In genomic region chr11:29129862-29130384, GRCm38 (mm10) we compare ENCODE assay signal across 8 mouse cellular contexts. TPM values are rescaled to one million over a fixed set of nuclear protein-coding genes. Genes with fewer than 3 reads are reported as not detected.
A peak's percentile ranks its signal among the peaks of the same experiment; 100 is the strongest.
DNase-seq lines count a peak whose midpoint lies in the region; ATAC-seq and TF ChIP-seq lines count a peak whose summit lies in the region.

No protein-coding gene starts in this region.

- no peak for TF ChIP-seq CTCF in heart, adult 2 months (IDR thresholded peaks at IDR 0.05)
- no peak for TF ChIP-seq CTCF in liver, postnatal 0 days (IDR thresholded peaks at IDR 0.05; ENCODE audit: low read depth)
- no peak for TF ChIP-seq CTCF in stomach, postnatal 0 days (IDR thresholded peaks at IDR 0.05; ENCODE audit: low read depth)

- H3K9ac ChIP-seq in heart, adult 2 months (ENCODE audit: low read depth, low read length) = peak overlapping the region; percentile 37; the same call in 1 of the 2 replicates
- H3K9ac ChIP-seq in forebrain, embryonic 16.5 days (replicated peaks; ENCODE audit: low read depth, low read length) = peak overlapping the region; percentile 92
- peak overlapping the region; percentile 84 for H3K9ac ChIP-seq in liver, postnatal 0 days (replicated peaks)
- peak overlapping the region; percentile 89 for H3K9ac ChIP-seq in stomach, postnatal 0 days (ENCODE audit: low read length)

- H3K27me3 ChIP-seq in heart, adult 2 months (ENCODE audit: control insufficient read depth, insufficient read depth, low read length) = no peaks in the 10 kb centered on the region
- H3K27me3 ChIP-seq in forebrain, embryonic 16.5 days (replicated peaks; ENCODE audit: control insufficient read depth, insufficient read depth, low read length) = no peaks in the 10 kb centered on the region
- no peaks in the 10 kb centered on the region for H3K27me3 ChIP-seq in liver, postnatal 0 days (ENCODE audit: insufficient read depth, low read length)
- H3K27me3 ChIP-seq in stomach, postnatal 0 days (ENCODE audit: control insufficient read depth, insufficient read depth, low read length) = no peaks in the 10 kb centered on the region

- peak; percentile 51 for ATAC-seq in forebrain, embryonic 16.5 days
- ATAC-seq in liver, postnatal 0 days = peak; percentile 24
- ATAC-seq in stomach, postnatal 0 days (ENCODE audit: low FRiP score, low TSS enrichment) = peak; percentile 55

- no peak for TF ChIP-seq POLR2A in heart, adult 2 months (IDR thresholded peaks at IDR 0.05; ENCODE audit: insufficient read depth, low read depth, low read length)

- 53% methylated on average over 11 of the region's 11 CpGs for WGBS in heart, adult 2 months
- WGBS in forebrain, embryonic 16.5 days = 58% methylated on average over 11 of the region's 11 CpGs
- WGBS in liver, postnatal 0 days (ENCODE audit: insufficient replicate concordance) = 50% methylated on average over 11 of the region's 11 CpGs
- 40% methylated on average over 11 of the region's 11 CpGs for WGBS in stomach, postnatal 0 days

- intact Hi-C loops in heart, adult 2 months (cut with DNase I) = loop anchor here (2.0 kb wide), 1 partner anchor 43 kb away; the partner anchor contains the start of gene Ppp4r3b

- H3K36me3 ChIP-seq in heart, adult 2 months (ENCODE audit: control insufficient read depth, insufficient read depth, low read length) = no peaks in the 10 kb centered on the region
- peaks cover 7% of the 10 kb centered on the region for H3K36me3 ChIP-seq in forebrain, embryonic 16.5 days (ENCODE audit: control insufficient read depth, insufficient read depth)
- H3K36me3 ChIP-seq in liver, postnatal 0 days (replicated peaks; ENCODE audit: insufficient read depth, low read length) = peaks cover 10% of the 10 kb centered on the region
- H3K36me3 ChIP-seq in stomach, postnatal 0 days (ENCODE audit: control insufficient read depth, insufficient read depth, low read length) = peaks cover 5% of the 10 kb centered on the region; the same call in 1 of the 2 replicates

- peak overlapping the region; percentile 98 for H3K4me3 ChIP-seq in heart, adult 2 months
- peak overlapping the region; percentile 99 for H3K4me3 ChIP-seq in forebrain, embryonic 16.5 days (replicated peaks; ENCODE audit: low read length)
- H3K4me3 ChIP-seq in liver, postnatal 0 days (ENCODE audit: low read depth, low read length) = peak overlapping the region; percentile 87
- H3K4me3 ChIP-seq in stomach, postnatal 0 days (ENCODE audit: low read depth, low read length) = peak overlapping the region; percentile 95

- no peak for DNase-seq in heart, adult 2 months
- DNase-seq in heart, postnatal 4 days = no peak
- DNase-seq in right cerebral cortex, postnatal 10 days (ENCODE audit: low spot score in 2 of 2) = peak; percentile 19 to 24
- DNase-seq in right cerebral cortex, postnatal 14 days = no peak
- DNase-seq in liver, postnatal 0 days = peak; percentile 12
- peak; percentile 20 for DNase-seq in stomach, postnatal 0 days (ENCODE audit: low spot score)
- DNase-seq in layer of hippocampus, adult 9-10 months (ENCODE audit: low spot score) = no peak

- no peaks in the 10 kb centered on the region for H3K9me3 ChIP-seq in forebrain, embryonic 16.5 days (ENCODE audit: control insufficient read depth, low read length)
- no peaks in the 10 kb centered on the region for H3K9me3 ChIP-seq in liver, postnatal 0 days (ENCODE audit: low read length)
- no peaks in the 10 kb centered on the region for H3K9me3 ChIP-seq in stomach, postnatal 0 days (ENCODE audit: control insufficient read depth, low read length)

- peak overlapping the region; percentile 59 for H3K4me2 ChIP-seq in forebrain, embryonic 16.5 days (ENCODE audit: low read length)
- H3K4me2 ChIP-seq in liver, postnatal 0 days (ENCODE audit: low read depth, low read length) = peak overlapping the region; percentile 85
- peak overlapping the region; percentile 73 for H3K4me2 ChIP-seq in stomach, postnatal 0 days (replicated peaks; ENCODE audit: low read depth)

- peak overlapping the region; percentile 73; the same call in 1 of the 2 replicates for H3K27ac ChIP-seq in heart, adult 2 months
- H3K27ac ChIP-seq in forebrain, embryonic 16.5 days (ENCODE audit: low read length) = no peak overlapping the region
- peak overlapping the region; percentile 25; the same call in 1 of the 2 replicates for H3K27ac ChIP-seq in liver, postnatal 0 days (ENCODE audit: low read depth)
- no peak overlapping the region for H3K27ac ChIP-seq in stomach, postnatal 0 days (replicated peaks)

- H3K4me1 ChIP-seq in heart, adult 2 months (ENCODE audit: control insufficient read depth, insufficient read depth, low read length) = peaks cover 1% of the 10 kb centered on the region; the same call in 1 of the 2 replicates
- H3K4me1 ChIP-seq in forebrain, embryonic 16.5 days (replicated peaks; ENCODE audit: control insufficient read depth, insufficient read depth, low read length) = peaks cover 7% of the 10 kb centered on the region; the same call in 1 of the 2 replicates
- H3K4me1 ChIP-seq in liver, postnatal 0 days (ENCODE audit: insufficient read depth) = peaks cover 4% of the 10 kb centered on the region; the same call in 1 of the 2 replicates
- H3K4me1 ChIP-seq in stomach, postnatal 0 days (replicated peaks; ENCODE audit: control insufficient read depth, insufficient read depth) = no peaks in the 10 kb centered on the region

- no peaks in the 10 kb centered on the region for H3K79me2 ChIP-seq in heart, adult 2 months (replicated peaks; ENCODE audit: control insufficient read depth, insufficient read depth, low read length)

- TF ChIP-seq EP300 in heart, adult 2 months (IDR thresholded peaks at IDR 0.05; ENCODE audit: insufficient read depth, low read depth, low read length) = no peak
- no peak for TF ChIP-seq EP300 in liver, postnatal 0 days (IDR thresholded peaks at IDR 0.05; ENCODE audit: low read depth)
- TF ChIP-seq EP300 in stomach, postnatal 0 days (optimal IDR thresholded peaks at IDR 0.05) = no peak

RNA-seq across cellular contexts. Expression of gene Pnpt1, which starts 0.6 kb away (rescaled TPM):
- total RNA-seq in heart, adult 2 months (2021) = 10 to 100 TPM; 25.7 to 29.1 TPM
- polyA plus RNA-seq in heart, adult 2 months (2012; rRNA removed) = 11.7 and 13.2 TPM in 2 replicates
- 10 to 100 TPM; 33.0 to 34.6 TPM for total RNA-seq in heart, postnatal 4 days (2021)
- polyA plus RNA-seq in forebrain, embryonic 16.5 days (2015; fragmentation: Nextera tagmentation; extraction: Ambion mirVana) = 30.4 and 33.2 TPM in 2 replicates
- polyA plus RNA-seq in liver, postnatal 0 days (2015; fragmentation: Nextera tagmentation; extraction: Ambion mirVana) = 14.3 and 15.9 TPM in 2 replicates
- polyA plus RNA-seq in stomach, postnatal 0 days (2015; fragmentation: Nextera tagmentation; extraction: Ambion mirVana) = 17.1 and 18.0 TPM in 2 replicates

RNA-seq across cellular contexts. Expression of gene Ppp4r3b, which starts 42.8 kb away (rescaled TPM):
- total RNA-seq in heart, adult 2 months (2021) = 10 to 100 TPM; 28.4 to 41.2 TPM
- 3.7 and 5.9 TPM in 2 replicates for polyA plus RNA-seq in heart, adult 2 months (2012; rRNA removed)
- total RNA-seq in heart, postnatal 4 days (2021) = 10 to 100 TPM; 38.3 to 40.2 TPM
- 90.3 and 115 TPM in 2 replicates for polyA plus RNA-seq in forebrain, embryonic 16.5 days (2015; fragmentation: Nextera tagmentation; extraction: Ambion mirVana)
- 27.6 and 30.9 TPM in 2 replicates for polyA plus RNA-seq in liver, postnatal 0 days (2015; fragmentation: Nextera tagmentation; extraction: Ambion mirVana)
- polyA plus RNA-seq in stomach, postnatal 0 days (2015; fragmentation: Nextera tagmentation; extraction: Ambion mirVana) = 44.4 and 49.1 TPM in 2 replicates

Comparison
In these comparisons a context has a peak if more than half of its experiments do, and no peak if none do; other contexts are left out.
1. DNase-seq: peak in right cerebral cortex, postnatal 10 days (2 of 2), liver, postnatal 0 days (single experiment) and stomach, postnatal 0 days (single experiment); none in heart, adult 2 months (0 of 2), heart, postnatal 4 days (single experiment), right cerebral cortex, postnatal 14 days (single experiment) and layer of hippocampus, adult 9-10 months (single experiment).
2. H3K27ac ChIP-seq: peak in heart, adult 2 months (single experiment) and liver, postnatal 0 days (single experiment); none in forebrain, embryonic 16.5 days (single experiment) and stomach, postnatal 0 days (single experiment).
3. H3K9ac ChIP-seq: peak in every context shown above with its lines; median percentile 92 in forebrain, embryonic 16.5 days; 89 in stomach, postnatal 0 days; 84 in liver, postnatal 0 days; 37 in heart, adult 2 months.
4. Peak in every context shown above with its lines, with median percentiles within 50 percentile points of each other: H3K4me3 ChIP-seq, ATAC-seq and H3K4me2 ChIP-seq.